Mouse (Mus musculus) forebrain, embryonic 16.5 days (tissue): ENCODE measurements at regions not wholly inside any gene's neighbourhood (a gene's known extent, or its start where the extent isn't known, plus 50 kb on each side); places are given as distances from the start of the nearest gene placed in this dataset.
"Not testable (repeated sequence)": the region's sequence is repeated elsewhere in the genome, so short reads cannot be mapped to it uniquely, and the experiment has no call there.

Source experiments
- ATAC-seq: fragments of 200-750 bp; cut with Nextera tagmentation; 2 replicates; pipeline ENCODE4 v1.8.0; 2017; ENCODE audit warnings: mild to moderate bottlenecking, moderate library complexity
- H3K27ac ChIP-seq: fragments of 300-500 bp; sonication (generic); 2 replicates; pipeline ENCODE4 v1.5.1; 2014; ENCODE audit warnings: low read length, control low read depth
- H3K27me3 ChIP-seq: fragments of 300-500 bp; sonication (generic); replicated peaks from 2 replicates; pipeline ENCODE4 v1.6.1; 2014; ENCODE audit warnings: low read length; ENCODE audit not compliant: control insufficient read depth, insufficient read depth
- H3K36me3 ChIP-seq: fragments of 300-500 bp; sonication (generic); 2 replicates; pipeline ENCODE4 v1.6.1; 2014; ENCODE audit not compliant: control insufficient read depth, insufficient read depth
- H3K4me1 ChIP-seq: fragments of 300-500 bp; sonication (generic); replicated peaks from 2 replicates; pipeline ENCODE4 v1.6.1; 2014; ENCODE audit warnings: low read length; ENCODE audit not compliant: control insufficient read depth, insufficient read depth
- H3K4me2 ChIP-seq: fragments of 300-500 bp; sonication (generic); 2 replicates; pipeline ENCODE4 v1.6.1; 2014; ENCODE audit warnings: mild to moderate bottlenecking, low read length, control low read depth
- H3K4me3 ChIP-seq: fragments of 300-500 bp; sonication (generic); replicated peaks from 2 replicates; pipeline ENCODE4 v1.5.1; 2014; ENCODE audit warnings: mild to moderate bottlenecking, low read length, control low read depth
- H3K9ac ChIP-seq: fragments of 300-500 bp; sonication (generic); replicated peaks from 2 replicates; pipeline ENCODE4 v1.6.1; 2014; ENCODE audit warnings: low read depth, low read length, control low read depth
- H3K9me3 ChIP-seq: fragments of 300-500 bp; sonication (generic); 2 replicates; pipeline ENCODE4 v1.6.1; 2016; ENCODE audit warnings: low read length; ENCODE audit not compliant: control insufficient read depth
- WGBS: fragments of 180-500 bp; shearing (Covaris S2); extraction: QIAGEN DNeasy Blood & Tissue Kit; methylation state at CpG from one replicate; pipeline ENCODE4 v1.1.7; 2014; 5-methylcytosine and 5-hydroxymethylcytosine counted together

- no peak for ATAC-seq
- Histone ChIP-seq H3K4me1 (no peaks in the 10 kb centered on the region), H3K27ac (no peak overlapping the region), H3K9ac (no peak overlapping the region), H3K4me2 (no peak overlapping the region), H3K27me3 (no peaks in the 10 kb centered on the region), H3K4me3 (no peak overlapping the region), H3K36me3 (no peaks in the 10 kb centered on the region), H3K9me3 (no peaks in the 10 kb centered on the region)
- WGBS, result 29% methylated on average over 6 of the region's 6 CpGs
Measured at GRCm38 (mm10) chr5:4341956-4342355, 149.8 kb downstream of the Mterf1b start.

DNA sequence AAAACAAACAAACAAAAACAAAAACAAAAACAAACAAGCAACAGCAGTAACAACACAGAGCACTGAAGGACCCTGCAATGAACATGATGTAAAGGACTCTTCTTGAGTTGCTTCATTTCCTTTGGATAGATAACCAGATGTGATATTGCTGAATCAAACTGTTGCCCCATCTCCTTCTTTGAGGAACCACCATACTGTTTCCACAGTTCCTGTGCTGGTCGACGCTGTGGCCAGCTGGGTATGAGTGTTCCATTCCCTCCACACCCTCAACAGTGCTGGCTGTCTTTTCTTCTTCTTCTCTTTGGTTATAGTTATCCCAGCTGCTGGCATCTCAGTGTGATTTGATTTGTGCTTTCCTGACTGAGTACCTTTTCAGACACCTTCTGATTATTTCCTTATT, 152.3 kb downstream of the Mterf1b start:
- Histone ChIP-seq H3K9ac (no peak overlapping the region), H3K4me3 (no peak overlapping the region), H3K4me2 (no peak overlapping the region), H3K27me3 (no peaks in the 10 kb centered on the region), H3K4me1 (no peaks in the 10 kb centered on the region), H3K9me3 (no peaks in the 10 kb centered on the region), H3K27ac (no peak overlapping the region), H3K36me3 (no peaks in the 10 kb centered on the region)
- ATAC-seq, result no peak
- 95% methylated on average over 2 of the region's 2 CpGs for WGBS

- no peaks in the 10 kb centered on the region for H3K27me3 ChIP-seq
- no peak for ATAC-seq
- no peaks in the 10 kb centered on the region for H3K36me3 ChIP-seq
- no peak overlapping the region for H3K9ac ChIP-seq
- H3K9me3 ChIP-seq, result no peaks in the 10 kb centered on the region
- no peak overlapping the region for H3K27ac ChIP-seq
- H3K4me3 ChIP-seq, result no peak overlapping the region
- no peak overlapping the region for H3K4me2 ChIP-seq
- H3K4me1 ChIP-seq, result no peaks in the 10 kb centered on the region
- WGBS, result 82% methylated on average over 4 of the region's 4 CpGs
Measured at GRCm38 (mm10) chr5:4348334-4348733, 156.2 kb downstream of the Mterf1b start.

DNA sequence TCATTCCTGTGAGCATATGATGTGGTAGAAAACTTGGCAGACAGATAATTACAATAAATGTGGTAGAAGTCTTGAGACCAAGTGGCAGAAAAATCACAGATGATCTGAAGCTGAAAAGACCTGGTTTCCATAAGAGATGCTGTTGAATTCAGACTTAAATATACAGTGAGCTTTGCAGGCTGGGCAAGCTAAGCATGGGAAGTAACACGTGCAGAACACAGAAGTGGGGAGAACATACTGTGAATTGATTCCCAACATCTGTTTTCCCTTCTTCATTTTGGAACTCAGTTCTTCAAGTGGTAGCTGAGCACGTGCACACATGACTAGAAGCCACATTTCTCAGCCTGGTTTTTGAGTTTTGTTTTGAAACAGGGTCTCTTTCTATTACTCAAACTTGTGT, 157.8 kb downstream of the Mterf1b start:
- Histone ChIP-seq H3K9ac (no peak overlapping the region), H3K4me3 (no peak overlapping the region), H3K4me1 (no peaks in the 10 kb centered on the region), H3K9me3 (no peaks in the 10 kb centered on the region), H3K4me2 (no peak overlapping the region), H3K36me3 (no peaks in the 10 kb centered on the region), H3K27ac (no peak overlapping the region), H3K27me3 (no peaks in the 10 kb centered on the region)
- no peak for ATAC-seq
- whole genome bisulfite sequencing, result 62% methylated on average over 2 of the region's 2 CpGs

GRCm38 (mm10) chr5:4355609-4356224, 163.6 kb downstream of the Mterf1b start:
- WGBS, result 40% methylated on average over 7 of the region's 7 CpGs
- no peak for ATAC-seq
- Histone ChIP-seq H3K9me3 (no peaks in the 10 kb centered on the region), H3K36me3 (no peaks in the 10 kb centered on the region), H3K9ac (no peak overlapping the region), H3K27me3 (no peaks in the 10 kb centered on the region), H3K4me2 (no peak overlapping the region), H3K27ac (no peak overlapping the region), H3K4me1 (no peaks in the 10 kb centered on the region), H3K4me3 (no peak overlapping the region)

DNA sequence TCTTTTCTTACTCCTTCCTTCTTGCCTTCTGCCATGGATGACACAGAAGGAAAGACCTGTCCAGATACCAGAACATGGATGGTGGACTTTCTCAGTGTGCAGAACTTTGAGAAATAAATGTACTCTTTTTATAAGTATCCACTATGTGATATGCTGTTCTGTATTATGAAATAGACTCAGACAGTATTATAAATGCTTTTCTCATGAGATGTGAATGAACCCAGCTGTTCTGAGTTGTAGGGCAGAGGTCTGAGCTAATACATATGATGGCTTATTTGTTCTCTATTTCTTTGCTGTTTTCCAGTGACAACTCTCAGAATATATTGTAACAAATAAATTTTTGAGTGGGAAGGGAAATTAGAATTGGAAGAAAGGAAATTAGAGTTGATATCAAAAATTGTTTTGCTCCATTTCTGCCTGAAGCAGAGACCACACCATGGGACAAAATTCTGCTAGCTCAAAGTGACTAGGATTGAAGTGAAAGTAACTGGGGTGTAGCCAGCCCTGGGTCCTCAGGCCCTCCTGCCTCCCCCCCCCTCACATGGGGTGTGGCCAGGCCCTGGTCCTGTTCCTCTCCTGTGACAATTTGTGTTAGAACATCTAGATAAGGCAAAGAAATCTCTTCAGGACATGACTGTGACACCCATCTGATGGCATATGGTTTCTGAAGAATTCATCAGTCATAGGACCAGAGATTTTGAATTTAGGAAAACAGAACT, 164.5 kb downstream of the Mterf1b start:
- H3K36me3 ChIP-seq, H3K9ac ChIP-seq, H3K4me2 ChIP-seq, ATAC-seq, H3K27me3 ChIP-seq, H3K4me1 ChIP-seq, H3K4me3 ChIP-seq, H3K9me3 ChIP-seq, H3K27ac ChIP-seq: not testable (repeated sequence)

DNA sequence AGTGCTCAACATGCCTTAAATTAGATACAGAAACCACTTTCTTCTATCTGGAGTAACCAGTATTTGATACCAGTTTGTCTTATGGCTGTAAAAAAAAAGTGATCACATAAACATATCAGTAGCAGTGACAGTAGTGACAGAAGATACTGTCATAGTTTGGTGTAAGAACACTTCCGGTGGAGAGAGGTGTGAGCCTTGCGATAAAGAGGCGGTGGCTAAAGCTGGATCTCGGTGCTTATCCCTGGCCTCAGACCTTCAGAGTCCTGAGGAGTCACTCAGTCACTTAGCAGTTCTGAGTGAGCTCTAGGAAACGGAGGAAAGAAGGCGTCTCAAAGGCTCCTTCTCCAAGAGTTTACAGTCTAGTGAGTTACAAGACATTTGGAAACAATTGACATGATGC, 169.4 kb downstream of the Mterf1b start:
- H3K9ac ChIP-seq, H3K36me3 ChIP-seq, H3K9me3 ChIP-seq, H3K4me3 ChIP-seq, H3K27ac ChIP-seq, H3K4me1 ChIP-seq, H3K27me3 ChIP-seq, ATAC-seq, H3K4me2 ChIP-seq: not testable (repeated sequence)
- 90% methylated on average over 6 of the region's 6 CpGs for WGBS

- 73% methylated on average over 7 of the region's 7 CpGs for WGBS
- ATAC-seq, H3K27ac ChIP-seq: not testable (repeated sequence)
Measured at GRCm38 (mm10) chr5:4384719-4385118, 192.6 kb downstream of the Mterf1b start.

GRCm38 (mm10) chr5:4391083-4391482, 198.9 kb downstream of the Mterf1b start:
- no peaks in the 10 kb centered on the region for H3K9me3 ChIP-seq
- H3K4me1 ChIP-seq, result no peaks in the 10 kb centered on the region
- H3K27ac ChIP-seq, result no peak overlapping the region
- H3K9ac ChIP-seq, result no peak overlapping the region
- no peak for ATAC-seq
- H3K4me3 ChIP-seq, result no peak overlapping the region
- H3K27me3 ChIP-seq, result no peaks in the 10 kb centered on the region
- no peak overlapping the region for H3K4me2 ChIP-seq
- 73% methylated on average over 2 of the region's 2 CpGs for WGBS
- H3K36me3 ChIP-seq, result no peaks in the 10 kb centered on the region

More at GRCm38 (mm10) chr5:4384719-4385118, 192.6 kb downstream of the Mterf1b start:
- not testable (repeated sequence) for H3K9ac ChIP-seq, H3K27me3 ChIP-seq, H3K36me3 ChIP-seq, H3K9me3 ChIP-seq, H3K4me3 ChIP-seq, H3K4me2 ChIP-seq, H3K4me1 ChIP-seq
